Mouse (Mus musculus) T-helper 17 cell (primary cell): Measurements from ENCODE around the gene Gm28374.
"Not testable (repeated sequence)": the region's sequence is repeated elsewhere in the genome, so short reads cannot be mapped to it uniquely, and the experiment has no call there.

Source experiments
- in situ Hi-C, 2 experiments: fragments of 300-600 bp; cut with MboI, MseI; formaldehyde crosslinking; loops; 1 replicate in 1 of 2; 2 replicates in 1 of 2; pipeline ENCODE4 v1.15.1; 2025; ENCODE audit warnings: high pct_unique_total_duplicates in 2 of 2

Gm28374 gene

DNA sequence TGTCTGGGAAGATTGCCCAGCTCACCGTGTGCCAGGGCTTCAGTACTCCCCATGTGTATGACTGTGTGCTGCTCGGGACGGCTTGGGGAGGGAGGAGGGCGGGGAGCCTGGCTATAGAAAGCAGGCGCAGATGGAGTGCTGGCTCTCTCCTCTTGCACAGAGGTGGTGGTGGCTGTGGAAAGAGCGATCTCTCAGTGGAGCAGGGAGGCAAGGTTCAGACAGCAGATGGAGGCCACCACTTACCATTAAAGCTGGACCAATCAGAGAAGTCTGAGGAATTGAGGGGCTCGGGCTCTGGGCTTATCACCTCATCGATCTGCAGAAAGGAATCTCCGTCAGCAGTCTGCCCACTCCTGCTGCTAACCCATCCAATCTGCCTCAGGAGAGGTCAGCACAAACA lies at the start of gene Gm28374:
Gene Gm28374, minus strand, starts transcription at position 101 of the 400 bp plus-strand sequence.
- in situ Hi-C loops = no loop called here

DNA sequence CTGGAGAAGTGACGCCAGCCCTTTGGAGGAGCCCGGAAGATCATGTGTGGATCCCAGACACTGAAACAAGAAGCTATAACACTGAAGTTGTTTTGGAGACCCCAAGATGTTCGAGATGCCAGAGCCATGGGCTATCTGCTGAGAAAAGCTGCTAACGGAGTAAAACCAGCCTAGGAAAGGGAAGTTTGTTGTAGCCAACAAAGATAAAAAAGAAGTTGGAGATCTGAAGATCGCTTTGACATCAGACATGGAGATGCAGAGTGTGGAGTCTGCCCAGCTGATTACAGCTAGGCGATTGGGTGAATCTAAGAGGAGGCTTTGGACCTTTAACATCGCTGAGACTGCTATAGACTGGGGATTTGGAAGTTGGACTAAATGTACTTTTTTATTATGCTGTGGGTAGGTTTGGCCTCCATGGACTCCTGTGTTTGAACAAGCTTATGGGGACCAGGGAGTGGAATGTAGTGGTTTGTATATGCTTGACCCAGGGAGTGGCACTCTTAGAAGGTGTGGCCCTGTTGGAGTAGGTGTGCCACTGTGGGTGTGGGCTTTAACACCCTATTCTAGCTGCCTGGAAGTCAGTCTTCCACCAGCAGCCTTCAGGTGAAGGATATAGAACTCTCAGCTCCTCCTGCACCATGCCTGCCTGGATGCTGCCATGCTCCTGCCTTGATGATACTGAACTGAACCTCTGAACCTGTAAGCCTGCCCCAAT lies 48.5 kb upstream of the Gm28374 start:
- in situ Hi-C loops = not testable (repeated sequence)

DNA sequence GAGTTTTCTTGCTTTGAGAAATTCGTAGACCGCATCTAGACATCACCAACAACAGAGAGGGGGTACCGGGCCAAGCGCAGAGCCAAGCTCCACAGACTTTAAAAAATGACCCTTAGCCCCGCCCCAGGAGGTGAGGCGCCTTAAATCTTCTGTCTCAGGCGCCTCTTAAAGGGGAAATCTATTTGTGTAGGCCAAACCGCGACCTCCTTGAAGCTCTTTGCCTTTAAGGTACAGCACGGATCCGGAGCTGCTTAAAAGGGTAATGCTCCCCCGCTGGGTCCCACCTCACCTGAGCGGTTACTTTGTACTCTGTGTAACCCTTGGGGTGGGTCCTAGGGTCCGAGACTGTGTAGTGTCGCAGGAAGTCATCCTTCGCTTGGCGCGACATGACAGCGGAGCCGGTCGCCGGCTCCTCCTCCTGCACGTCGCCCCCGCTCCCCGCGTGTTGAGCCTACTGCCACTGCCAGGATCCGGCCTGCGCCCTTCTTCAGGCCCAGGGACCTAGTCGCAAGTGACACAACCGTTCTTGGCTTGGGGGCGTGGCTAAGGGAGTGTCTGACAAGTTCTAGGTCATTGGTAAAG lies 45.8 kb upstream of the Gm28374 start, which contains the start of gene Snx15:
Gene Snx15, minus strand, starts transcription at position 545 of the 582 bp plus-strand sequence.
- in situ Hi-C loops = no loop called here

DNA sequence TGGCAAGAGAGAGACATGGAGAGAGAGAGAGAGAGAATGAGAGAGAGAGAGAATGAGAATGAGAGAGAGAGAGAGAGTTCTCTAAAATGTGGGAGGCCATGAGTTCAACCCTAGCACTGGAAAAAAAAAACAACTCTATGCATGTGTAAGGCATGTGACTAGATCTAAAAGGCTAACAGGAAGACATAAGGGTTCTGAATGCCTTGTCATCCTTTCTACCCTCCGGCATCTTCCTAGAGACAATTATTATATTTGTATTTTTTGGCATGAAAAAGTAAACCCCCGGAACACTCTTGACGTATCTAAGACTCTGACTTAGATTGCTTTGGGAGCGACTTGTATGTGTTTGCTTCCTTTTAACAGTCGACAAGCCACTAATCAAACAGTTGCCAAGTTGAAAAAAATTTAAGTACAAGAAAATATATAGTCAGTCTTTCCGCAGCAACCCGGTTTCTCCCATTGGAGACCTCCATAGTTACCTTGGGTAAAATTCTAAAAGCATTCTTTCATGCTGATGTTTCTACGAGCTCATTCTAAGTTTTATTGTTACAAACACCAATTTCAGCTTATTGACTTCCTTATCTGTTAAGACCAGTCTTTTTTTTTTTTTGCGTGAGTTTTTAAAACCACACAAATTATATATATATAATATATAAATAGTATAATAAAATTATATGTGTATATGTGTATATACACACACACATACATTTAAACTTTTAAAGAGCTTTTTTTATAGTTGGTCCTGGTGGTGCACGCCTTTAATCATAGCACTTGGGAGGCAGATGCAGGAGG lies 44.9 kb upstream of the Gm28374 start:
- in situ Hi-C loops = no loop called here

DNA sequence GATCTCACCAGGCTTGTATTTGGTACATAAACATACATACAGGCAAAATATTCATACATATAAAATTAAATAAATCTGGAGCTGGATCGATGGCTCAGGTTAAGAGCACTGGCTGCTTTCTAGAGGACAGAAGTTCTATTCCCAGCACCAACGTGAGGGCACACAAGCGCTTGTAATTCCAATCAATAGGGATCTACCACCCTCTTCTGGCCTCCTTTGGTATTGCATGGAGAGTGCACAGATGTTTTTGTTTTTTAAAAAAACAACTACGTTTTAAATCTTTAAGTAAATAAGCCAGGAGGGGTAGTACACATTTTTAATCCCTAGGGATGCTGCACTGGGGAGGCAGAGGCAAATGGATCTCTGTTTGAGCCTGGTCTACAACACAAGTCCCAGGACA lies 44.2 kb upstream of the Gm28374 start:
- in situ Hi-C loops = no loop called here

DNA sequence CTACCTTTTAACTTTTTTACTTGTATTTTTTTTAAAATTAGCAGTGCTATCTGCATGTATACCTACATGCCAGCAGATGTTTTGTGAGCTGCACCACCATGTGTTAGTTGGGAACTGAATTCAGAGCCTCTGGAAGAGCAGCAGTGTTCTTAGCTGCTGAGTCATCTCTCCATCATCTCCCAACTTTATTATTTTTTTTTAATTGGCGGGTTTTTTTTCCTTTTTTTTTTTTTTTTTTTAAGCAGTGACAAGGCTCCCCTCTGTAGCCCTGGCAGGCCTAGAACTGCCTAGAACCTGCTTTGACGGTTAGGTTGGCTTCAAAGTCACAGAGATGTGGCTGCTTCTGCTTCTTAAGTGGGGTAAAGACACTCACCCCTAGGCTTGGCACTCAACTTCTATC lies 42.8 kb upstream of the Gm28374 start:
- in situ Hi-C loops = no loop called here

DNA sequence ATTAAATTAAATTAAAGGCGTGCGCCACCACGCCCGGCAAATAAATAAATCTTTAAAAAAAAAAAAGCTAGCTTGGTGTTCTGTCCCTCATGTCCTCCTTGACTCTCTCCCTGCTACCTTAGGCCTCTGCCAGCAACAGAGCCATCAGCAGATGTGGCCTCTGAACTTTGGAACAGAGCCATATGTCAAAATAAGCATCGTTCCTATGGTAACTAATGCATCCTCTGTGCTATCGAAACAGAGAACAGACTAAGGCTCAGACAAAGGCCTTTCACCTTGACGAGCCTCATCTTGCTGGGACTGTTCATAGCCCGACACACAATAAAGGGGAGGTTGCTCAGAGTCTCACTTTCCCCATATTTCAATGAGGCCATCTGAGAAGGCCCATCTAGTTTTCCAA lies 41.3 kb upstream of the Gm28374 start:
- in situ Hi-C loops = no loop called here

DNA sequence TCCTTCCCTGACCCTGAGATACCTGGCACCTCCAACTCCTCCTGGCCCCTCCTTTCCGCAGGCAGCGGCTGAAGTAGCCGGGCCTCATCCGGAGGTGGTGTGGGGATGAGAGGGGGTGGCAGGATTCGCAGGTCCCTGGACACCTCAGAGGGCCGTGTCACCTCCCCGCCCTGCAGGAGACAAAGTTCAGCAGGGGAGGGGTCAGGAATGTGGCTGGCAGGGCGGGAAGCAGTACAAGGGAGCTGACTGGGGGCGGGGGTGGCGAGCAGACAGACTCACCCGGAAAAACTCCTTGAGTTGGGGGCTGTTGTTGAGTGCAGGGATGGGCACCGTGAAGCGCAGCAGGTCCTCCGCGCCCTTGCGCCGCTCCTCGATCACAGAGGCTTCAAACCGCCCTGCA lies 39.7 kb upstream of the Gm28374 start:
- in situ Hi-C loops = no loop called here

DNA sequence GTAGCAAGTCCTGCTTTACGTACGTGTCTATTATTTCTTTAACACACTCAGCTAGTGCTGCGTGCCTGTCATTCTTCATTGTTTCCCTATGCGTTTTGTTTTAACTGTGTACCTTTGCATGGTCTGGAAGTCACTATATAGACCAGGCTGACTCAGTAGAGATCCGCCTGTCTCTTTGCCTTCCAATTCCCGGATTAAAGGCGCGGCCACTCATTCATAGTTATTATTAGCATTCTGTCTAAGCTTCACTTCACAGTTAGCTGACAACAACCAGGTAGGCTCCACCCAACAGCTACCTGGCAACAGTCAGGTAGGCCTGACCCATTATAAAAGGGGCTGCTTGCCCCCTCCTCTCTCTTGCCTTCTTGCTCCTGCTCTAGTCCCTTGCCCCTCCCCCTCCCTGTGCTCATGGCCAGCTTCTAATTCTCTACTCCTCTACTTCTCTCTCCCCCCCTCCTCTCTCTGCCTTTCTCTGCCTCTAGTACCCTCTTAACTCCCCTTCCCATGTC lies 36.7 kb upstream of the Gm28374 start:
- in situ Hi-C loops = no loop called here

DNA sequence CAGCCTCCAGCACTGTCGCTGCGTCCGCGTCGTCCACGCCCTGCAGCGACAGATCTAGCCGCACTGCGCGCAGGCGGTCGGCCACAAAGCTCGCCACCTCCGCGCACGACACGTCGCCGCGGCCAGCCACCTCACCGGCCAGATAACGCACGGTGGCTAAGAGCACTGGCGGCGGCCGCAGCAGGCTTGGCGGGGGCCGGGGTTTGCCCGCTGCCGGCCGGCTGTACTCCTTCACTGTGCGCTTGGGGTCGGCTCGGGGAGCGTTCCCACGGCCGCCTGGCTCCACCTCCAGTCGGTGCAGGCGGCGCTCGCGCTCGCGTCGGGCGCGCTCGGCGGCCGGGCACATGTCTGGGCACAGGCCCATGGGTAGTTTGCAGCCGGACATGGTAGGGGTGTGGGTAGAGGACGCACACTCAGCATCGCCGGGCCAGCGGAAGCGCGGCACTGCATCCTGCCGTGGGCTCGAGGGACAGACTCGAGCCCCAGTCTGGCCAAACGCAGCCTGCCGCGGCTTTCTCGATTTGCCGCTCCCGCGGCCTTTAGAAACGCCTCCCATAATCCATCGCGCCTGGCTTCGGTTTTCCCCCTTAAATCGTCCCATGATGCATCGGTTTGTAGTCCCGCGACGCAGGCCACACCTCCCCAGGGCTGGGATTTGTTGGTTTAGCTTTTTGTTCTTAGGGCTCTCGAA lies 36.1 kb upstream of the Gm28374 start, which contains the start of gene Sac3d1:
Gene Sac3d1, minus strand, starts transcription at position 665 of the 691 bp plus-strand sequence.
- in situ Hi-C loops = no loop called here

DNA sequence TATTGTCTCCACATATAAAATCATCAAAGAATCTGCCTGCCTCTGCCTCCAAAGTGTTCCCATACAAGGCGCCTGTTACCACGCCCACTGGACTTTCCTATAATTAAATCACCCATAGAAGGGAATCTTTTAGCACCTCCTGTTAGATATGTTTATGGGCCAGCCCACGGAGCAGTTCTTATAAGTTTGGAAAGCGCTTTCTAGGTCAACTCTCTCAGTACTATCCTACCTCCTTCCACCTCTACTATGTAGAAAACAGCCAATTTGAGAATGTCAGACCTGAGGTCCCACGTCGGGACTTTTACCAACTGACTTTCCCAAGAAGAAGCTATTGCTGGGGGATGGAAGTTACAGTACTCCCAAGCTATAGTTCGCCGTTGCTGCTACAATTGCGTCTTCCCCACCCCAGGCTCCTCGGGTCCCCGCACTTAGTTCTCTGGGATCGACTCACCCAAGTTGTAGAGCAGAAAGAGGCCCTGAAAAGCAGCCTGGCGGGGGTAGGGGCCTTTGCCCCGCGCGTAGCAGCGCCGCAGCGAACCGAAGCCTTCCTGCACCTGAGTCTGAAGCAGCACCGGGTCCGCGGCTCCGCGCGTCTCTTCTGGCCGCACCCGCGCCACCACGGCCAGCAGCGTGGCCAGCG lies 35.4 kb upstream of the Gm28374 start:
- in situ Hi-C loops = no loop called here

DNA sequence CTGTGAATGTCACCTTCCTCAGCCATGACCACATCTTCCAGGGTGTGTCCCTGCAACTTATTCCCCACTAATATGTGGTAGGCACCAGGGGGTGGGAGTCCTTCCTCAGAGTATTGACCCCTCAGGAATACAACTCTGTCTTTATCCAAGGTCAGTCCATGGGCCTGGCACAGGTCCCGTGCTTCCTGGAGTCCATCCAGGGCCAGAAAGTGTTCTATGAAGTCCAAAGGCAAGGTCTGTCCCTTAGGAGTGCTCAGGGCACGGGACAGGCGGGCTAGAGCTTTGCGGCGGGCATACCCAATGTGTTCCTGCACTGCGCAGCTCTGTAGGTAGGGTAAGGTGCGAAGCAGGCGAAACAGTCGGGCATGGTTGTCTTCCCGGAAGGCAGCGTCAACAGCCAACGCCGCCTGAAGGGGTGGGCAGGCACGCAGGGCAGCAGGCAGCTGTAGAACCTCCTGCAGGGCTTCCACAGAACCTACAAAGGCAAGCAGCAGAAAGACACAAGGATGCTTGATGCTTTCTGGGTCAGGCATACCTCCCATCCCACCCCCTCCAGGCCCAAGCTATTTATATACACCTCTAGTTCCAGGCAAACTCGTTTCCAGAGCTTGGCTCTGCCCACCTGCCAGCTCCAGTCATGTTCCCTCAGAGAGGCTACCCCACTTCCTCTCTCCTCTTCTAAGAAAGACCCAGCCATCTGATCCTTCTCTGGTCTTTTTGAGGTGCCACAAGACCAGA lies 34.2 kb upstream of the Gm28374 start:
- in situ Hi-C loops = no loop called here

DNA sequence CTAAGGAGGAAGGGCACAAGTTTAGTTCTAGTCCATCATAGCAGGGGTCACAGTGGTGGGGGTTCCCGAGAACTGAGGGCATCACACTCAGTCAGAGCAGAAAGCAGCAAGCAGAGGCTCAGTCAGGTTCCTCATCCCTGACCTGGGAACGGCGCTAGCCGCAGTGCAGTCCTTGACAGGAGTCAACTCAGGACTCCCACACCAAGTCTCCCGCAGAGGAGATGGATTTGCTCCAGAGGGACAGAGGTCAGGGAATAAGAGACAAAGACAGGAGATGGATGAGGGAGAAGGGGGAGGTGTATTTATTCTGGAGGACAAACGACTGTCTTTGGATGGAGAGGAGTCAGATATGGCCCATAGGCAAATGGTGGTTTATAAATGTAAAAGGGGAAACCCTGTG lies 31.1 kb upstream of the Gm28374 start:
- in situ Hi-C loops = no loop called here

DNA sequence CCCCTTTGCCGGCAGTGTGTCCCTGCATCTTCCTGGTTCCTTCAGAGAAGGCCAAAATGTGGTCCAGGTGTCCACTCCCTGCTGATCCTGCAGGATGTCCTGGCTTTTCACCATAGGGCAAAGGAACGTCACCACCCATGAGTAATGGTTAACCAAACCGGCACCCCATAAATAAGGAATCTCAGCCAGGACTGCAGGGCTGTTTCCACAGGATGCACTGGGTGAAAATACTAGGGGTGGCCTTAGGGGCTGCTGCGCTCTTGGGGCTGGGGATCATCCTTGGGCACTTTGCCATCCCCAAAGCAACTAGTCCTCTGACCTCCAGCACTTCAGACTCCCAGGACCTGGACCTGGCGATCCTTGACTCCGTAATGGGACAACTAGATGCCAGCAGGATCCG lies 23.5 kb upstream of the Gm28374 start, which contains the start of gene Naaladl1:
Gene Naaladl1, plus strand, starts transcription at position 197 of the 400 bp plus-strand sequence.
- in situ Hi-C loops = no loop called here

DNA sequence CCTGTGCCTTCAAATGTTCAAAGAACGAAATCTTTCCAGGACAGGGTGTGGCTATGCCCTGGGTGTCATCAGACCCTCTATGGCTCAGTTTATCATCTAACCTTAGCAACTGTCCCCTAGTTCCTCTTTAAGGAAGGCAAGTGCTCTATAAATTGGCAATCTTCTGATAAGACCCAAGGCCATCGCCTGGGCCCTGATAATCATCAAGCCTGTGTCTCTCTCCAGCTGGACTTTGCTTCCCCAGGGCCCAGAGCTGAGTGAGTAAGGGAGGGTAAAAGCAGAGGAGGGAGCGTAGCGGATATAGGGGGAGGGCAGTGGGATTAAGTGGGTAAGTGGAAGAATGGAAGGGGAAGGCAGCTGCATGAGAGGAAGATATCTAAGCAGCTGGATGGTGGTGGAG lies 22.4 kb upstream of the Gm28374 start:
- in situ Hi-C loops = no loop called here

DNA sequence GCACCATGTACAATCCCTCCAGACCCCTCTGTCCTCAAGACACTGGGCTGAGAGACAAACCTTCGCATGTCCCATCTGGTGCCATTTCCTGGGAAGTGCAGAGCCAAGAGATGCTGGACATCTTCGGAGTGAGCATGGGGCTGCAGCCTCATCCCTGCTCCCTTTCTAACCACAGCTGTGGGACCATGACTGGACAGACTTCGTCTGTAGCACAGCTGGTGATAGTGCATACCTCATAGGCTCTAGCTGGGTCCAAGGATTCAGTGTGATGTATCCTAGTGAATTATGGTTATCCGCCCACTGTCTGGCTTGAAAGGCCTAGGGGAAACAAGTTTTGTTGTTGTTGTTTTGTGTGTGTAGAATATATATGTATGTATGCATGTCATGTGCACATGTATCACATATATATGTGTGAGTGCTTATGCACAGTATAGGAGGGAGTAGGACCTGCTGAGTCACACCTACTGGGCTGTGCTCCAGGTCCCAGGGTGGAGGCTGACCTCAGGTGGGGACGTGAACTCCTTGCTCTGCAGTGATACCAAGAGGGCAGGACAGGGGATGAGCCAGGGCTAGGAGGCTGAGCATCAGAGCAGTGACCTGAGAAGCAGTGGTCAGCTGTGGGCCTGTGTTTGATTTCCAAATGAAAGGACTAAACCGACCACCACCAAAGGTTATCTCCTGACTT lies 20.3 kb upstream of the Gm28374 start:
- in situ Hi-C loops = no loop called here

DNA sequence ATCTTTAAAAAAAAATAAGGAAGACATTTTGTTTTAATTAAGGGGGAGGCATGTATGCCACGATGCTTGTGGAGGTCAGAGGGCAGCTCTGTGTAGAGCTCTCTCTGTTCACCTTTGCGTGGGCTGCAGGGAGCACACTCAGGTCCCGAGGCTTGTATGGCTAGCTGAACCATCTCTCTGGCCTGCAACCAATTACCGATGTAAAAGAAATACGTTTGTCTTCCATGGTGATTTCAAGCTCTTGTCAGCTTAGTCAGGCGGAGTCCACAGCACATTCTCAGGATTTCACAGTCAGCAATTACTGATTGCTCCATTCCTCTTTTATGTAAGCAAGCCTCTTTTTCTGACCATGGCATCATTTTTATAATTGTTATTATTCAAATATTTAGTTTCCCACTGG lies 19.1 kb upstream of the Gm28374 start:
- in situ Hi-C loops = no loop called here

DNA sequence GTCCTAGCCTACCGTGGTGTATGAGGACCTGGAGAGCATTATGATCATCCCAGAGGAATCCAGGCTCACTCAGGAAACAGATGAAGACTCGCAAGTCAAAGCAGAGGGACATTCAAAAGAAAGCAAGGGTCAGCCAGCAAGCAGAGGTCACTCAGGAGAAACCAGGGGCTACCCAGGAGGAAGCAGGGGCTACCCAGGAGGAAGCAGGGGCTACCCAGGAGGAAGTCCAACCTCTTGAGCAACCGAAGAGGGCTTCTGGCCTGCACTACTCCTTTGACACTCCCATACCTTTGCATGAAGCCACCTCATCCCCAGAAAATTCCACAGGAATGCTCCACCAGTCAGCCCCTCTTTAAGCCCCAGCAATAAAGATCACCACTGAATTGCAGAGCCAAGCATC lies 15.8 kb upstream of the Gm28374 start:
- in situ Hi-C loops = no loop called here

DNA sequence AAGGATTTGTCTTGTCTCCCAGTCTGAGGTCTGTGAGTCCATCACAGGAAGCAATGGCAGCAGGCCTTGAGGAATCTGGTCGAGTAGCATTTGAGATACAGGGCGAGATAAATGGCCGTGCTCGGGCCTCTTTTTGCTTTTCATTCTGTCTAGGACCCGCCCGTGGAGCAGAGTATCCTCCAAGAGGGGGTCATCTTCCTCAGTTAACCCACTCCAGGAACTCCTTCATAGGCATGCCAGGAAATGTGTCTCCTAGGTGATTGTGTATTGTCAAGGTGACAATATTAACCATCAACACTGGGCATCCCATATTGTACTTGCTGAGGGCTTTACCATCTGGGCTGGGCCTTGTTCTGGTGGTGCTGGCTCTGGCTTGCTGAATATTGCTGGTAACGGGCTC lies 12.1 kb upstream of the Gm28374 start, which contains the start of gene AC131692.1:
Gene AC131692.1, plus strand, starts transcription at position 301 of the 400 bp plus-strand sequence.
- in situ Hi-C loops = no loop called here

DNA sequence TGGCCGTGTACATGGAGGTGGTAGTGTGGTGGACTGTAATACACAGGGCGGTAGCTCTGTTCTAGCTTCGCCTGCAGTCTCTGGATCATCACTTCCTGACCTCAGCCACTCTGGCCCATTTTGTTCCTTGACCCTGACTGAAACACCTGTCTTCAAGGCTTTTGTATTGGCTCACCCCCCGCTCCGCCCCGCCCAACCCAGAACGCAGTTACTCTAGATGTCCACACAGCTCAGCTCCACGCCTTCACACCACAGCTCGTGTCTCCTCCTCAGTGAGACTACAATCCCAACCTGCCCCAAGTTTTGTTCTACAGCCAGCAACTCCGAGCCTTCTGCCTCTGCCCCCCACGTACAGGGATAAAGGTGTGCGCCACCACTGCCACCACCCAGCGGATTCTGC lies 6.8 kb upstream of the Gm28374 start:
- in situ Hi-C loops = no loop called here
